In genomic region chr11:72132266-72132665, GRCm38 (mm10) we compare ENCODE assay signal across 8 mouse cellular contexts. TPM values are rescaled to one million over a fixed set of nuclear protein-coding genes. Genes with fewer than 3 reads are reported as not detected.
A peak's percentile ranks its signal among the peaks of the same experiment; 100 is the strongest.
DNase-seq lines count a peak whose midpoint lies in the region; ATAC-seq and TF ChIP-seq lines count a peak whose summit lies in the region.
"Had no signal": no experiment of that assay in that cellular context is flagged by ENCODE, and none has a peak within 500 bp of the region (broad histone marks: within the 10 kb centered on the region; RNA-seq: fewer than 3 reads in every experiment).

No protein-coding gene starts in this region.

- H3K4me2 ChIP-seq in midbrain, postnatal 0 days (ENCODE audit: low read depth, low read length, poor library complexity, severe bottlenecking) = no peak overlapping the region
- no peak overlapping the region for H3K4me2 ChIP-seq in midbrain, embryonic 11.5 days

- DNase-seq in midbrain, postnatal 0 days (ENCODE audit: low spot score) = peak; percentile 68
- DNase-seq in midbrain, embryonic 11.5 days (ENCODE audit: low spot score, missing footprints) = no peak
- DNase-seq in brain, adult 2 months (ENCODE audit: low read depth, low spot score) = peak; percentile 87
- DNase-seq in gastrocnemius, postnatal 25 days = peak; percentile 59
- peak; percentile 67 to 79 for DNase-seq in kidney, postnatal 4 days
- DNase-seq in thymus, adult 2 months = no peak
- no peak for DNase-seq in retina, embryonic 14.5 days (ENCODE audit: low spot score)

- no peak for TF ChIP-seq CTCF in midbrain, postnatal 0 days (IDR thresholded peaks at IDR 0.05)
- no peak for TF ChIP-seq CTCF in thymus, adult 2 months (IDR thresholded peaks at IDR 0.05; ENCODE audit: borderline replicate concordance, control insufficient read depth, extremely low read depth, insufficient read depth, low read length, poor library complexity)

- 25% methylated on average over 3 of the region's 3 CpGs for WGBS in midbrain, postnatal 0 days
- 26% methylated on average over 3 of the region's 3 CpGs for WGBS in midbrain, embryonic 11.5 days
- 30% methylated on average over 3 of the region's 3 CpGs for WGBS in thymus, adult 2 months

- TF ChIP-seq POLR2A in thymus, adult 2 months (IDR thresholded peaks at IDR 0.05; ENCODE audit: control insufficient read depth, extremely low read depth, insufficient read depth, low read length, poor library complexity) = no peak

- no peak for ATAC-seq in midbrain, postnatal 0 days (ENCODE audit: low FRiP score)
- no peak for ATAC-seq in midbrain, embryonic 11.5 days (ENCODE audit: low FRiP score)

- H3K4me3 ChIP-seq in midbrain, postnatal 0 days (ENCODE audit: low read depth, low read length) = no peak overlapping the region
- H3K4me3 ChIP-seq in midbrain, embryonic 11.5 days (ENCODE audit: low read depth, low read length) = no peak overlapping the region
- no peak overlapping the region for H3K4me3 ChIP-seq in thymus, adult 2 months (ENCODE audit: control insufficient read depth, insufficient read depth, low read length)

- peaks cover 20% of the 10 kb centered on the region for H3K4me1 ChIP-seq in midbrain, postnatal 0 days (ENCODE audit: insufficient read depth, low read length)
- peaks cover 12% of the 10 kb centered on the region for H3K4me1 ChIP-seq in midbrain, embryonic 11.5 days (ENCODE audit: control insufficient read depth, insufficient read depth, low read length)
- H3K4me1 ChIP-seq in thymus, adult 2 months (replicated peaks; ENCODE audit: control insufficient read depth, insufficient read depth, low read length) = no peaks in the 10 kb centered on the region

- H3K9ac ChIP-seq in midbrain, postnatal 0 days (replicated peaks; ENCODE audit: low read length, poor library complexity, severe bottlenecking) = no peak overlapping the region
- no peak overlapping the region for H3K9ac ChIP-seq in midbrain, embryonic 11.5 days (ENCODE audit: low read length)

- peaks cover 2% of the 10 kb centered on the region; the same call in 1 of the 2 replicates for H3K36me3 ChIP-seq in midbrain, postnatal 0 days (ENCODE audit: insufficient read depth, low read length)
- no peaks in the 10 kb centered on the region for H3K36me3 ChIP-seq in midbrain, embryonic 11.5 days (ENCODE audit: control insufficient read depth, insufficient read depth, low read length)
- no peaks in the 10 kb centered on the region for H3K36me3 ChIP-seq in thymus, adult 2 months (ENCODE audit: control insufficient read depth, insufficient read depth, low read length)

- H3K27ac ChIP-seq in midbrain, postnatal 0 days (ENCODE audit: low read depth, low read length) = no peak overlapping the region
- H3K27ac ChIP-seq in midbrain, embryonic 11.5 days (ENCODE audit: low read depth, low read length) = no peak overlapping the region
- H3K27ac ChIP-seq in thymus, adult 2 months (ENCODE audit: control insufficient read depth, insufficient read depth, low read length) = no peak overlapping the region

- H3K27me3 ChIP-seq in midbrain, postnatal 0 days (ENCODE audit: insufficient read depth, low read length) = no peaks in the 10 kb centered on the region
- peaks cover 43% of the 10 kb centered on the region for H3K27me3 ChIP-seq in midbrain, embryonic 11.5 days (ENCODE audit: control insufficient read depth, insufficient read depth, low read length)
- H3K27me3 ChIP-seq in thymus, adult 2 months (ENCODE audit: control insufficient read depth, insufficient read depth, low read length) = peaks cover 4% of the 10 kb centered on the region; the same call in 1 of the 2 replicates

- no peaks in the 10 kb centered on the region for H3K9me3 ChIP-seq in midbrain, postnatal 0 days (ENCODE audit: low read length)
- no peaks in the 10 kb centered on the region for H3K9me3 ChIP-seq in midbrain, embryonic 11.5 days (ENCODE audit: control insufficient read depth, low read length)

RNA-seq across cellular contexts. Expression of gene Pitpnm3, which starts 3.3 kb away (rescaled TPM):
- total RNA-seq in midbrain, postnatal 0 days (2014; rRNA removed) = 29.6 and 33.0 TPM in 2 replicates
- polyA plus RNA-seq in midbrain, postnatal 0 days (2015; fragmentation: Nextera tagmentation; extraction: Ambion mirVana) = 7.2 and 7.9 TPM in 2 replicates
- 0.56 and 0.99 TPM in 2 replicates for polyA plus RNA-seq in midbrain, embryonic 11.5 days (2014; fragmentation: Nextera tagmentation; extraction: Ambion mirVana)
- 1 to 10 TPM; 1.8 to 2.6 TPM for total RNA-seq in gastrocnemius, postnatal 25 days (2021)
- 0.92 and 1.1 TPM in 2 replicates for polyA plus RNA-seq in thymus, adult 2 months (2012; rRNA removed)
- total RNA-seq: neutrophil, adult 5-6 weeks had no signal

Comparison
In these comparisons a context has a peak if more than half of its experiments do, and no peak if none do; other contexts are left out.
1. DNase-seq: peak in midbrain, postnatal 0 days (single experiment), brain, adult 2 months (single experiment), gastrocnemius, postnatal 25 days (single experiment) and kidney, postnatal 4 days (2 of 2); none in midbrain, embryonic 11.5 days (single experiment), thymus, adult 2 months (single experiment) and retina, embryonic 14.5 days (single experiment).